Comparison of ENCODE assay signal across 9 mouse cellular contexts in genomic region chr16:29915346-29915745, GRCm38 (mm10).
DNase-seq lines count a peak whose midpoint lies in the region; ATAC-seq and TF ChIP-seq lines count a peak whose summit lies in the region.
"Had no signal": no experiment of that assay in that cellular context is flagged by ENCODE, and none has a peak within 500 bp of the region (broad histone marks: within the 10 kb centered on the region; RNA-seq: fewer than 3 reads in every experiment).

No protein-coding gene starts in this region.

- H3K36me3 ChIP-seq in intestine, postnatal 0 days (ENCODE audit: control insufficient read depth, insufficient read depth), result no peaks in the 10 kb centered on the region
- no peaks in the 10 kb centered on the region for H3K36me3 ChIP-seq in lung, embryonic 15.5 days
- no peaks in the 10 kb centered on the region for H3K36me3 ChIP-seq in liver, embryonic 12.5 days

- H3K9me3 ChIP-seq in intestine, postnatal 0 days (ENCODE audit: control insufficient read depth), result 0 out of 2 replicates have a peak, but pooled peaks cover 3% of the 10 kb centered on the region
- H3K9me3 ChIP-seq in lung, embryonic 15.5 days, result no peaks in the 10 kb centered on the region
- no peaks in the 10 kb centered on the region for H3K9me3 ChIP-seq in liver, embryonic 12.5 days (replicated peaks)

- no peak overlapping the region for H3K4me3 ChIP-seq in gastrocnemius, adult 2 months
- no peak overlapping the region for H3K4me3 ChIP-seq in intestine, postnatal 0 days (ENCODE audit: low read depth, low read length)
- H3K4me3 ChIP-seq in lung, embryonic 15.5 days, result no peak overlapping the region
- no peak overlapping the region for H3K4me3 ChIP-seq in liver, embryonic 12.5 days
- H3K4me3 ChIP-seq: erythroblast, embryonic 14.5 days had no signal

- WGBS in intestine, postnatal 0 days, result 42% methylated on average over 11 of the region's 11 CpGs
- 56% methylated on average over 11 of the region's 11 CpGs for WGBS in lung, embryonic 15.5 days
- 62% methylated on average over 11 of the region's 11 CpGs for WGBS in liver, embryonic 12.5 days (ENCODE audit: insufficient replicate concordance)

- peak; percentile 79 for ATAC-seq in intestine, postnatal 0 days
- peak; percentile 25; the same call in 1 of the 2 replicates for ATAC-seq in lung, embryonic 15.5 days (ENCODE audit: borderline replicate concordance, extremely low read depth, low FRiP score, low TSS enrichment)
- ATAC-seq in megakaryocyte, adult 5-6 weeks (ENCODE audit: poor library complexity, severe bottlenecking), result no peak
- no peak for ATAC-seq in liver, embryonic 12.5 days

- TF ChIP-seq CTCF in gastrocnemius, adult 2 months (IDR thresholded peaks at IDR 0.05), result no peak
- peak; percentile 38 for TF ChIP-seq CTCF in intestine, postnatal 0 days (IDR thresholded peaks at IDR 0.05; ENCODE audit: low read depth)

- peak; percentile 18 for DNase-seq in right cerebral cortex, adult 18-20 months
- DNase-seq in right cerebral cortex, postnatal 36 days (ENCODE audit: low spot score in 2 of 2), result no peak
- DNase-seq in gastrocnemius, adult 2 months, result peak; percentile 97
- DNase-seq in retina, postnatal 1 day, result peak; percentile 70

- H3K9ac ChIP-seq in intestine, postnatal 0 days (ENCODE audit: low read depth, low read length), result no peak overlapping the region
- H3K9ac ChIP-seq in lung, embryonic 15.5 days, result no peak overlapping the region
- no peak overlapping the region for H3K9ac ChIP-seq in liver, embryonic 12.5 days

- H3K27ac ChIP-seq in gastrocnemius, adult 2 months, result peak overlapping the region; percentile 48; the same call in 1 of the 2 replicates
- no peak overlapping the region for H3K27ac ChIP-seq in intestine, postnatal 0 days (ENCODE audit: low read depth, low read length)
- no peak overlapping the region for H3K27ac ChIP-seq in lung, embryonic 15.5 days
- H3K27ac ChIP-seq in liver, embryonic 12.5 days, result no peak overlapping the region

- intact Hi-C loops in gastrocnemius, adult 2 months (cut with DNase I), result no loop called here

- no peaks in the 10 kb centered on the region for H3K27me3 ChIP-seq in intestine, postnatal 0 days (replicated peaks; ENCODE audit: control insufficient read depth, insufficient read depth, low read length)
- H3K27me3 ChIP-seq in lung, embryonic 15.5 days, result no peaks in the 10 kb centered on the region
- H3K27me3 ChIP-seq in liver, embryonic 12.5 days (replicated peaks), result peaks cover 7% of the 10 kb centered on the region; the same call in 1 of the 2 replicates

- no peaks in the 10 kb centered on the region for H3K4me1 ChIP-seq in intestine, postnatal 0 days (replicated peaks; ENCODE audit: control insufficient read depth, insufficient read depth, low read length)
- H3K4me1 ChIP-seq in lung, embryonic 15.5 days, result 0 out of 2 replicates have a peak, but pooled peaks cover 4% of the 10 kb centered on the region
- no peaks in the 10 kb centered on the region for H3K4me1 ChIP-seq in liver, embryonic 12.5 days

- H3K4me2 ChIP-seq in intestine, postnatal 0 days (replicated peaks; ENCODE audit: low read depth), result 0 out of 2 replicates have a peak overlapping the region, but pooled peaks have one; percentile 9
- no peak overlapping the region for H3K4me2 ChIP-seq in lung, embryonic 15.5 days
- H3K4me2 ChIP-seq in liver, embryonic 12.5 days, result no peak overlapping the region

Comparison
In these comparisons a context has a peak if more than half of its experiments do, and no peak if none do; other contexts are left out.
1. DNase-seq: peak in right cerebral cortex, adult 18-20 months (single experiment), gastrocnemius, adult 2 months (single experiment) and retina, postnatal 1 day (single experiment); none in right cerebral cortex, postnatal 36 days (0 of 2).
2. ATAC-seq: peak in intestine, postnatal 0 days (single experiment) and lung, embryonic 15.5 days (single experiment); none in megakaryocyte, adult 5-6 weeks (single experiment) and liver, embryonic 12.5 days (single experiment).